8 mouse cellular contexts compared by ENCODE assay signal in genomic region chr5:113081439-113081838, GRCm38 (mm10). TPM values are rescaled to one million over a fixed set of nuclear protein-coding genes. Genes with fewer than 3 reads are reported as not detected.
DNase-seq lines count a peak whose midpoint lies in the region; TF ChIP-seq lines count a peak whose summit lies in the region.
"Had no signal": no experiment of that assay in that cellular context is flagged by ENCODE, and none has a peak within 500 bp of the region (broad histone marks: within the 10 kb centered on the region; RNA-seq: fewer than 3 reads in every experiment).

Crybb3 (minus strand) TSS chr5:113081584.

- DNase-seq in liver, adult 2 months (ENCODE audit: extremely low read depth, low read depth, low spot score) = peak; percentile 79
- no peak for DNase-seq in liver
- peak; percentile 91 for DNase-seq in cerebellum, adult 11-12 months
- DNase-seq in heart, adult 9 months (ENCODE audit: low spot score in 2 of 2) = peak; percentile 23 to 31
- peak; percentile 45 to 62 for DNase-seq in kidney, postnatal 4 days
- DNase-seq in retina, embryonic 14.5 days (ENCODE audit: low spot score) = no peak
- DNase-seq in frontal cortex, postnatal 14 days (ENCODE audit: low spot score in 2 of 2) = no peak

- H3K27ac ChIP-seq in liver, adult 2 months (replicated peaks; ENCODE audit: insufficient read depth, low read depth, low read length) = peak within 1 kb of the TSS; percentile 58
- H3K27ac ChIP-seq: liver, embryonic 15.5 days had no signal

- no peaks in the 10 kb centered on the region for H3K27me3 ChIP-seq in liver, adult 2 months (ENCODE audit: control insufficient read depth, insufficient read depth, low read length)
- H3K27me3 ChIP-seq: liver, embryonic 15.5 days had no signal

- no peaks in the 10 kb centered on the region for H3K79me2 ChIP-seq in liver, adult 2 months (ENCODE audit: control insufficient read depth, insufficient read depth, low read length)

- H3K36me3 ChIP-seq in liver, adult 2 months (ENCODE audit: control insufficient read depth, insufficient read depth, low read length) = no peaks in the 10 kb centered on the region
- H3K36me3 ChIP-seq: liver, embryonic 15.5 days had no signal

- peaks cover 19% of the 10 kb centered on the region for H3K4me1 ChIP-seq in liver, adult 2 months (ENCODE audit: control insufficient read depth, insufficient read depth, low read length)
- H3K4me1 ChIP-seq: liver, embryonic 15.5 days had no signal

- TF ChIP-seq POLR2A in liver, adult 2 months (IDR thresholded peaks at IDR 0.05; ENCODE audit: extremely low read depth, insufficient read depth, low read length) = no peak

- WGBS in liver, adult 2 months = 9% methylated on average over 8 of the region's 8 CpGs

- H3K9ac ChIP-seq in liver, adult 2 months (ENCODE audit: low read depth, low read length) = no peak within 1 kb of the TSS
- H3K9ac ChIP-seq: liver, embryonic 15.5 days had no signal

- H3K4me3 ChIP-seq in liver, adult 2 months (ENCODE audit: insufficient read depth, low read depth, low read length) = no peak within 1 kb of the TSS
- H3K4me3 ChIP-seq: liver, embryonic 15.5 days had no signal

- no peak for TF ChIP-seq CTCF in liver, adult 2 months (IDR thresholded peaks at IDR 0.05; ENCODE audit: low read depth, low read length)

RNA-seq across cellular contexts. Expression of gene Crybb3, which starts in this region (rescaled TPM):
- 0.27 and 2.3 TPM in 2 replicates for total RNA-seq in liver, adult 2 months (2014; rRNA removed)
- 2.4 and 4.3 TPM in 2 replicates for polyA plus RNA-seq in liver, adult 2 months (2012; rRNA removed)
- polyA plus RNA-seq: liver, embryonic 15.5 days had no signal

Comparison
In these comparisons a context has a peak if more than half of its experiments do, and no peak if none do; other contexts are left out.
1. DNase-seq: peak in liver, adult 2 months (single experiment), cerebellum, adult 11-12 months (single experiment), heart, adult 9 months (2 of 2) and kidney, postnatal 4 days (2 of 2); none in liver (single experiment), retina, embryonic 14.5 days (single experiment) and frontal cortex, postnatal 14 days (0 of 2).